Mouse (Mus musculus): Measurements from ENCODE around the gene Ogfod2. TPM values are rescaled to one million over a fixed set of nuclear protein-coding genes. Genes with fewer than 3 reads are reported as not detected.

Gene Ogfod2
- polyA plus RNA-seq, 1 experiment from 2014 or later, result 15.3 TPM

GRCm38 (mm10) chr5:124102326-124102725 lies 9.8 kb upstream of the Ogfod2 start:
- Histone ChIP-seq H3K36me3 (ENCODE audit: control insufficient read depth, insufficient read depth, low read length) (no peaks in the 10 kb centered on the region), H3K4me2 (replicated peaks; ENCODE audit: low read depth, low read length) (no peak overlapping the region), H3K27ac (ENCODE audit: low read depth, low read length) (no peak overlapping the region), H3K27me3 (ENCODE audit: control insufficient read depth, insufficient read depth, low read length) (no peaks in the 10 kb centered on the region), H3K4me1 (ENCODE audit: control insufficient read depth, insufficient read depth, low read length) (no peaks in the 10 kb centered on the region), H3K9me3 (ENCODE audit: control insufficient read depth, low read length) (no peaks in the 10 kb centered on the region), H3K4me3 (ENCODE audit: low read length) (no peak overlapping the region), H3K9ac (ENCODE audit: low read depth, low read length) (no peak overlapping the region)
- no peak for ATAC-seq (ENCODE audit: low FRiP score, low TSS enrichment)
- 89% methylated on average over 6 of the region's 6 CpGs for WGBS

- Histone ChIP-seq H3K9ac (ENCODE audit: low read depth, low read length) (no peak overlapping the region), H3K27ac (ENCODE audit: low read depth, low read length) (no peak overlapping the region), H3K4me1 (ENCODE audit: control insufficient read depth, insufficient read depth, low read length) (no peaks in the 10 kb centered on the region), H3K9me3 (ENCODE audit: control insufficient read depth, low read length) (no peaks in the 10 kb centered on the region), H3K36me3 (ENCODE audit: control insufficient read depth, insufficient read depth, low read length) (no peaks in the 10 kb centered on the region), H3K4me3 (ENCODE audit: low read length) (no peak overlapping the region), H3K4me2 (replicated peaks; ENCODE audit: low read depth, low read length) (no peak overlapping the region), H3K27me3 (ENCODE audit: control insufficient read depth, insufficient read depth, low read length) (no peaks in the 10 kb centered on the region)
- no peak for ATAC-seq (ENCODE audit: low FRiP score, low TSS enrichment)
- WGBS, result 91% methylated on average over 3 of the region's 3 CpGs
These were observed 9.1 kb upstream of the Ogfod2 start for GRCm38 (mm10) chr5:124103020-124103419.

GRCm38 (mm10) chr5:124103552-124103951 lies 8.5 kb upstream of the Ogfod2 start:
- WGBS, result 94% methylated on average over 9 of the region's 9 CpGs
- Histone ChIP-seq H3K9ac (ENCODE audit: low read depth, low read length) (no peak overlapping the region), H3K4me1 (ENCODE audit: control insufficient read depth, insufficient read depth, low read length) (no peaks in the 10 kb centered on the region), H3K4me2 (replicated peaks; ENCODE audit: low read depth, low read length) (no peak overlapping the region), H3K27me3 (ENCODE audit: control insufficient read depth, insufficient read depth, low read length) (no peaks in the 10 kb centered on the region), H3K36me3 (ENCODE audit: control insufficient read depth, insufficient read depth, low read length) (no peaks in the 10 kb centered on the region), H3K4me3 (ENCODE audit: low read length) (no peak overlapping the region), H3K9me3 (ENCODE audit: control insufficient read depth, low read length) (no peaks in the 10 kb centered on the region), H3K27ac (ENCODE audit: low read depth, low read length) (no peak overlapping the region)
- no peak for ATAC-seq (ENCODE audit: low FRiP score, low TSS enrichment)

DNA sequence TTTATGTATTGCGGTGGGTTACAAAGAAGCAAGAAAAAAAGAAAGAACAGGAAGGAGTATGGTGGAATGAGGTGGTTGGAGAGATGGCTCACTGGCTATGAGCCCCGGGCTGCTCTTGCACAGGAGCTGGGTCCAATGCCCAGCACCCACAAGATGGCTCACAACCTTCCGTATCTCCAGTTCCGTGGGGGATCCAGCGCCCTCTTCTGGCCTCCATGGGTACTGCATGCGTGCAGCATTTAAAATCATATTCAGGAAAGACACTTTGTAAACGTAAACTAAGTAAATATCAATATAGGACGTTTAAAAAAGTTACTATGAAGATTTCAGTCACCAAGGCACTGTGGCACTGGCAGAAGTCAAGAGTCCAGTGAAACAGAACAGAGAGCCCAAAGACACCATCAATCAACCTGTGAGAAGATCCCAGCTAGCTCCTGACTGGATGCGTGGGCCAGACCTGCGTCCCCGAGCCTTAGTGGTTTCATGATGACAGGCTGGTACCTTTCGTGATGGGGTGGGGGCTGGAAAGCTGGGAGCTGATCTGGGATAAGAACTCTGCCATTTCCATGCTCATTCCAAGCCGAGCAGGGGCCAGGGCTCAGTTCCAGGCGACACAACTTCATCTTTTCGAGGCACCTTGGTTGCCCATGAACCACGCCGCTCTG lies 888 bp upstream of the Ogfod2 start:
- ATAC-seq (ENCODE audit: low FRiP score, low TSS enrichment), result no peak; the same call in 1 of the 2 replicates
- H3K9ac ChIP-seq (ENCODE audit: low read depth, low read length), result peak overlapping the region; percentile 80
- 0 out of 2 replicates have a peak, but pooled peaks cover 3% of the 10 kb centered on the region for H3K36me3 ChIP-seq (ENCODE audit: control insufficient read depth, insufficient read depth, low read length)
- 27% methylated on average over 17 of the region's 17 CpGs for WGBS
- peak overlapping the region; percentile 43; the same call in 1 of the 2 replicates for H3K27ac ChIP-seq (ENCODE audit: low read depth, low read length)
- peak overlapping the region; percentile 71 for H3K4me3 ChIP-seq (ENCODE audit: low read length)
- no peaks in the 10 kb centered on the region for H3K9me3 ChIP-seq (ENCODE audit: control insufficient read depth, low read length)
- peaks cover 11% of the 10 kb centered on the region for H3K4me1 ChIP-seq (ENCODE audit: control insufficient read depth, insufficient read depth, low read length)
- no peaks in the 10 kb centered on the region for H3K27me3 ChIP-seq (ENCODE audit: control insufficient read depth, insufficient read depth, low read length)
- H3K4me2 ChIP-seq (replicated peaks; ENCODE audit: low read depth, low read length), result peak overlapping the region; percentile 89

DNA sequence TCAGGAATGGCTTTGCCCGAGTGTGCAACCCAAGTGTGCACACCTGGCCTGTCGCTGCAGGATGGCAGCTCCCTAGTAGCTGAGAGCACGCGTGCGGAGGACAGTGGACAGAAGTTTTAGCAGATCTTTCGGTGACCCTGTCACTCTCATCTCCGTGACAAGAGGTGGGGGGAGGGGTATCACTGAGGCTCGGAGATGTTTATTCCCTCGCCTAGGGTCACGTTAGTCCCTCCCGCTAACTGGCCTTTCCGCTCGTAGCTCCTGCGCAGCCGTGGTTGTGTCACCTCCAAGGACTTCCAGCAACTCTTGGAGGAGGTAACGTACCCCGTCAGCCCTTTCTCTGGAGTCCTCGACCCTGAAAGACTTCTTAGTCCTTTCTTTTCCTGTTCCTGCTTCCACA lies 434 bp downstream of the Ogfod2 start:
- Histone ChIP-seq H3K9me3 (ENCODE audit: control insufficient read depth, low read length) (no peaks in the 10 kb centered on the region), H3K9ac (ENCODE audit: low read depth, low read length) (peak overlapping the region; percentile 80), H3K4me2 (replicated peaks; ENCODE audit: low read depth, low read length) (peak overlapping the region; percentile 89), H3K4me1 (ENCODE audit: control insufficient read depth, insufficient read depth, low read length) (peaks cover 21% of the 10 kb centered on the region), H3K4me3 (ENCODE audit: low read length) (peak overlapping the region; percentile 71), H3K36me3 (ENCODE audit: control insufficient read depth, insufficient read depth, low read length) (0 out of 2 replicates have a peak, but pooled peaks cover 3% of the 10 kb centered on the region), H3K27ac (ENCODE audit: low read depth, low read length) (0 out of 2 replicates have a peak overlapping the region, but pooled peaks have one; percentile 39), H3K27me3 (ENCODE audit: control insufficient read depth, insufficient read depth, low read length) (no peaks in the 10 kb centered on the region)
- 1% methylated on average over 17 of the region's 18 CpGs for WGBS
- no peak for ATAC-seq (ENCODE audit: low FRiP score, low TSS enrichment)

DNA sequence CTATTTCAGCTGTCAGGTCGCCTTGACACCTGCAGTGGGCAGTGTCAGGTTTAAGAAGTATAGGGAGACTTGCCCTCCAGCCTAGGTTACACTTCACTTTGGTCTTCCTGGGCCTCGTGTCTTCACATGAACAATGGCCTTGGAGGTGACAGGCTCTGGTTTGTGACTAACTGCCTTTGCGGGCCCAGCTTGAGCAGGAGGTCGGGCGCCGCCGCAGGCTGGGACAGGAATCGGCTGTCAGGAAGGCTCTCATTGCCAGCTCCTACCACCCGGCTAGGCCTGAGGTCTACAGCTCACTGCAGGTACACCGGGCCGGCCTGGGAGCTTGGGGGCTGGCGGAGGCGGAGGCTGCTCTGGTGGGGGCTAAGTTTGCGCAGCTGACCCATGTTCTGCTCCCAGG lies 933 bp downstream of the Ogfod2 start:
- Histone ChIP-seq H3K4me1 (ENCODE audit: control insufficient read depth, insufficient read depth, low read length) (peaks cover 21% of the 10 kb centered on the region), H3K4me2 (replicated peaks; ENCODE audit: low read depth, low read length) (peak overlapping the region; percentile 89), H3K9ac (ENCODE audit: low read depth, low read length) (peak overlapping the region; percentile 80), H3K27me3 (ENCODE audit: control insufficient read depth, insufficient read depth, low read length) (no peaks in the 10 kb centered on the region), H3K27ac (ENCODE audit: low read depth, low read length) (no peak overlapping the region), H3K9me3 (ENCODE audit: control insufficient read depth, low read length) (no peaks in the 10 kb centered on the region), H3K36me3 (ENCODE audit: control insufficient read depth, insufficient read depth, low read length) (peaks cover 8% of the 10 kb centered on the region; the same call in 1 of the 2 replicates), H3K4me3 (ENCODE audit: low read length) (peak overlapping the region; percentile 71)
- ATAC-seq (ENCODE audit: low FRiP score, low TSS enrichment), result no peak
- 14% methylated on average over 14 of the region's 14 CpGs for WGBS

DNA sequence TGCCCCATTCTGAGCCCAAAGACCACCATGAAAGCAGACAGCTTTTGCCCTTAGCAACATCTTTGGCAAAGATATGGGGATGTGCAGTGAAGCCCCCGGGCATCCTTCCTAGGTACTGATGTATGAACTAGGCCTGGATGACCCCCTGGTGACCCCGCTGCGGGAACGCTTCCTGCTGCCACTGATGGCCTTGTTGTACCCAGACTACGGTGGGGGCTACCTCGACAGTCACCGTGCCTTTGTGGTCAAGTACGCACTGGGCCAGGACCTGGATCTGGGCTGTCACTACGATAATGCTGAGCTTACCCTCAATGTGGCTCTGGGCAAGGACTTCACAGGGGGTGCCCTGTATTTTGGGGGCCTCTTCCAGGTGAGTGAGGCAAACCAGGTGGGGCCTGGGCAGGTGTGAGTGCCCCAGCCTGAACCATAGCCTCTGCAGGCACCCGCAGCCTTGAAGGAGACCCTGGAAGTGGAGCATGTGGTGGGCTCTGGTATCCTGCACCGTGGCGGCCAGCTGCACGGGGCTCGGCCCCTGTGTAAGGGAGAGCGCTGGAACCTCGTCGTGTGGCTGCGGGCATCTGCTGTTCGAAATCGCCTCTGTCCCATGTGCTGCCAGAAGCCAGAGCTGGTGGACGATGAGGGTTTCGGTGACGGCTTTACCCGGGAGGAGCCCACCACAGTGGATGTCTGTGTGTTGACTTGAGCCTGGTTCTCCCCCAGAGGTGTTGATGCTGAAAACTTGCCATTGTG lies 2.4 kb downstream of the Ogfod2 start:
- no peak for ATAC-seq (ENCODE audit: low FRiP score, low TSS enrichment)
- Histone ChIP-seq H3K4me2 (replicated peaks; ENCODE audit: low read depth, low read length) (no peak overlapping the region), H3K27me3 (ENCODE audit: control insufficient read depth, insufficient read depth, low read length) (no peaks in the 10 kb centered on the region), H3K9me3 (ENCODE audit: control insufficient read depth, low read length) (no peaks in the 10 kb centered on the region), H3K4me3 (ENCODE audit: low read length) (no peak overlapping the region), H3K9ac (ENCODE audit: low read depth, low read length) (no peak overlapping the region), H3K4me1 (ENCODE audit: control insufficient read depth, insufficient read depth, low read length) (peaks cover 24% of the 10 kb centered on the region), H3K27ac (ENCODE audit: low read depth, low read length) (no peak overlapping the region), H3K36me3 (ENCODE audit: control insufficient read depth, insufficient read depth, low read length) (peaks cover 22% of the 10 kb centered on the region)
- 96% methylated on average over 24 of the region's 24 CpGs for WGBS

GRCm38 (mm10) chr5:124115531-124115930 lies 3.4 kb downstream of the Ogfod2 start:
- peak overlapping the region; percentile 85; the same call in 1 of the 2 replicates for H3K27ac ChIP-seq (ENCODE audit: low read depth, low read length)

More at GRCm38 (mm10) chr5:124115531-124115930, 3.4 kb downstream of the Ogfod2 start:
- H3K4me2 ChIP-seq (replicated peaks; ENCODE audit: low read depth, low read length), result peak overlapping the region; percentile 97
- no peaks in the 10 kb centered on the region for H3K27me3 ChIP-seq (ENCODE audit: control insufficient read depth, insufficient read depth, low read length)
- peak overlapping the region; percentile 94 for H3K9ac ChIP-seq (ENCODE audit: low read depth, low read length)
- no peaks in the 10 kb centered on the region for H3K9me3 ChIP-seq (ENCODE audit: control insufficient read depth, low read length)
- peak overlapping the region; percentile 98 for H3K4me3 ChIP-seq (ENCODE audit: low read length)
- no peak for ATAC-seq (ENCODE audit: low FRiP score, low TSS enrichment)
- H3K4me1 ChIP-seq (ENCODE audit: control insufficient read depth, insufficient read depth, low read length), result peaks cover 24% of the 10 kb centered on the region
- H3K36me3 ChIP-seq (ENCODE audit: control insufficient read depth, insufficient read depth, low read length), result peaks cover 31% of the 10 kb centered on the region
- 22% methylated on average over 7 of the region's 7 CpGs for WGBS
